Mouse (Mus musculus) T-helper 2 cell (primary cell): ENCODE data around the gene Rhox4a2.
"Not testable (repeated sequence)": the region's sequence is repeated elsewhere in the genome, so short reads cannot be mapped to it uniquely, and the experiment has no call there.

Source experiments
- in situ Hi-C: fragments of 300-600 bp; cut with MboI, MseI; formaldehyde crosslinking; loops from one replicate; pipeline ENCODE4 v1.15.1; 2025; ENCODE audit warnings: high pct_unique_total_duplicates

The Rhox4a2 gene

GRCm38 (mm10) chrX:37390548-37390947, at the start of gene Rhox4a2:
Gene Rhox4a2 (plus strand): TSS chrX:37390848.
- in situ Hi-C loops, result not testable (repeated sequence)

GRCm38 (mm10) chrX:37379728-37380127, 10.9 kb upstream of the Rhox4a2 start, which contains the start of gene Rhox3a2:
Gene Rhox3a2 (plus strand): TSS chrX:37380028.
- in situ Hi-C loops, result not testable (repeated sequence)

- in situ Hi-C loops, result loop anchor here (10.0 to 25.0 kb wide), 2 partner anchors 167 to 401 kb away; partner anchors contain the start of genes Rhox2a, Rhox3a and Rhox5
These were observed 21.1 kb downstream of the Rhox4a2 start, which contains the start of gene Rhox2b for GRCm38 (mm10) chrX:37411767-37412166. Gene Rhox2b (plus strand): TSS chrX:37412067.

GRCm38 (mm10) chrX:37432194-37432593, 41.5 kb downstream of the Rhox4a2 start, which contains the start of gene Rhox4b:
Gene Rhox4b (plus strand): TSS chrX:37432494.
- in situ Hi-C loops, result loop anchor here (10.0 kb wide), 1 partner anchor 133 kb away; no protein-coding TSS in a partner anchor
